Mouse (Mus musculus): ENCODE results near the gene Lpin2.

DNA sequence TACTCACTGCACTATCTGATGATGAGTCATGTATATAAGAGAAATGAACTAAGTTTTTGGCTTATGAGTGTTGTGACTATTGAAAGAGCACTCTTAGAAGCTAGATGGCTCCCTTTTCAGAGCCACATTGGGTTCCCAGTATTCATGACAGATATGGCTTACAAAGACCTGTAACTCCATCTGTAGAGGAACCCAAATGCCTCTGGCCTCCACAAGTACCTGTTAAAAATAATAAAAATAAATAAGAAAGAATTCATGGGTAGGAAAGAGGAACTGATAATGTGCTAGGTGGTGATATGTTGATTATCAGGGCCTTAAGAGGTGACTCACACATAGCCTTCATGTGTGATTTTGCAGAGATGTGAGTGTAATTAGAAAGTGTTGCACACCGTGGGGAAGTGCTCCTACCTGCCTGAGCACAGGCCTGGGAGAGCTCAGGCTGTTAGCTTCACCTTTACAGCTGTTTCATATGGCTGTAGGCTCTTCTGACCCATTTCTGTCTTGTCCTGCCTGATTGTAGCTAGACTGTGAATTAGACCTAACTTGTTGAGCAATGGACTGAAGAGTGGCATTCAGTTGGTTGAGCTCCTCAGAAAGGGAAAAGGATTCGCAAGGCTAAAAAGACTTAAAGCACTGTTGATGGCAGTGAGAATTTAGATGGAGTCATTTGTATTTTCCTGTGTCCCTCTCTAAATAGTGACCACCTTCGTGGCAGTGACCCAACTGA, 12.7 kb downstream of the Lpin2 start:
- TF ChIP-seq POLR2A (IDR thresholded peaks at IDR 0.05; ENCODE audit: borderline replicate concordance, insufficient read depth, low read length) (no peak), CTCF (IDR thresholded peaks at IDR 0.05; ENCODE audit: borderline replicate concordance, insufficient read depth, low read depth, low read length) (no peak)
